Mouse (Mus musculus) liver, embryonic 14.5 days (tissue): ENCODE measurements at regions not wholly inside any gene's neighbourhood (a gene's known extent, or its start where the extent isn't known, plus 50 kb on each side); places are given as distances from the start of the nearest gene placed in this dataset.

Experiments used
- CTCF ChIP-seq: IDR thresholded peaks from 2 replicates; pipeline ENCODE4 v1.5.1; 2016; ENCODE audit warnings: antibody characterized with exemption, low read depth, control low read depth
- EP300 ChIP-seq: IDR thresholded peaks from 2 replicates; pipeline ENCODE4 v1.6.1; 2016; ENCODE audit warnings: antibody characterized with exemption, low read depth

- TF ChIP-seq CTCF, result no peak
- no peak for TF ChIP-seq EP300
Measured at GRCm38 (mm10) chr5:51069668-51070067, 497.9 kb downstream of the Ppargc1a start.
